Mouse (Mus musculus) left cerebral cortex, postnatal 10 days (tissue): ENCODE data around the gene Abcb6. TPM values are rescaled to one million over a fixed set of nuclear protein-coding genes. Genes with fewer than 3 reads are reported as not detected.

Source experiments
- DNase-seq, 2 experiments: peaks; one replicate each; pipeline ENCODE4 v3.0.0; 2021 to 2022; ENCODE audit warnings: low spot score in 2 of 2, mixed read lengths in 1 of 2; ENCODE audit errors: extremely low spot score in 1 of 2
- intact Hi-C: fragments of 180-260 bp; cut with DNase I; formaldehyde crosslinking; loops from one replicate; pipeline ENCODE4 v1.15.1; 2025
- microRNA-seq: library from miRNA; unstranded; fragments of <30 nt; microRNA quantifications from one replicate; pipeline ENCODE4 v1.2.0, GENCODE M21; 2022
- total RNA-seq, 2 experiments: library from RNA; stranded (reverse); gene quantifications; 2 replicates each; pipeline ENCODE4 v1.2.3; 2021

Abcb6 gene
- total RNA-seq, 2 experiments from 2014 or later: 45.6 to 47.0 TPM

DNA sequence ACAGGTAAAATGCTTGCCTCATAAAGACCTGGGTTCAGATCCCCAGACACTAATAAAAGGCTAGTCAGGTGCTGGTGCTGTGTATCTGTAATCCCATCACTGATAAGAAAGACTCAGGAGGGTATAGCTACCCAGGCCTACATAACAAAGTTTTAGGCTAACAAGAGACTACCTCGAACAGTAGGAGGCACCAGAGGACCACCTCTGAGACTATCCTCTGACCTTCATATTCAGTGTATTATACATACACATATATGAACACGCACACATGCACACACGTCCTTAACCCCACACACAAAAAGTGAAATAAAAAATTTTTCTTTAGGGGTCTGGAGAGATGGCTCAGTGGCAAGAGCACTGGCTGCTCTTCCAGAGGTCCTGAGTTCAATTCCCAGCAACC, 58.0 kb downstream of the Abcb6 start:
- intact Hi-C loops: no loop called here

More for the DNA sequence above, 58.0 kb downstream of the Abcb6 start:
- DNase-seq: no peak

Small RNAs within 50 kb of the gene (microRNA-seq; reads per million reads assigned to microRNA genes)
- not detected for gene Gm27943

Other genes with a start within 250 kb of the Abcb6 start
- gene Cfap65, start 244.8 kb downstream of the Abcb6 start, total RNA-seq: 1 to 10 TPM; 1.6 to 2.1 TPM
- gene Ihh, start 228.7 kb downstream of the Abcb6 start, total RNA-seq: under 1 TPM; 0.45 to 0.47 TPM
- 1 to 10 TPM; 1.9 to 2.7 TPM for gene Nhej1, start 55.2 kb downstream of the Abcb6 start, total RNA-seq
- under 1 TPM in 1 of 2 experiments, not detected in 1; 0.21 TPM for gene Slc23a3, start 46.5 kb downstream of the Abcb6 start, total RNA-seq
- gene Cnppd1, start 37.7 kb downstream of the Abcb6 start, total RNA-seq: 10 to 100 TPM; 31.7 to 33.4 TPM
- 100 to 1,000 TPM; 151 to 153 TPM for gene Retreg2, start 37.6 kb downstream of the Abcb6 start, total RNA-seq
- 10 to 100 TPM; 20.2 to 21.3 TPM for gene Zfand2b, start 11.7 kb downstream of the Abcb6 start, total RNA-seq
- 10 to 100 TPM; 18.2 to 19.3 TPM for gene Ankzf1, start 11.8 kb upstream of the Abcb6 start, total RNA-seq
- 100 to 1,000 TPM; 111 to 119 TPM for gene Atg9a, start 11.8 kb upstream of the Abcb6 start, total RNA-seq
- 10 to 100 TPM; 18.3 to 22.1 TPM for gene Glb1l, start 30.4 kb upstream of the Abcb6 start, total RNA-seq
- gene Stk16, start 30.4 kb upstream of the Abcb6 start, total RNA-seq: 10 to 100 TPM; 94.4 to 95.0 TPM
- gene Tuba4a, start 39.5 kb upstream of the Abcb6 start, total RNA-seq: 100 to 1,000 TPM; 456 to 464 TPM
- gene A630095N17Rik, start 51.7 kb upstream of the Abcb6 start, total RNA-seq: not detected
- gene Dnajb2, start 56.0 kb upstream of the Abcb6 start, total RNA-seq: 10 to 100 TPM; 64.1 to 69.0 TPM
- 100 to 1,000 TPM; 257 to 262 TPM for gene Ptprn, start 84.1 kb upstream of the Abcb6 start, total RNA-seq
- gene Resp18, start 98.0 kb upstream of the Abcb6 start, total RNA-seq: 10 to 100 TPM; 72.5 to 81.7 TPM
- gene Dnpep, start 137.6 kb upstream of the Abcb6 start, total RNA-seq: 10 to 100 TPM; 60.6 to 67.1 TPM
- gene Des, start 179.9 kb upstream of the Abcb6 start, total RNA-seq: 1 to 10 TPM; 1.5 TPM
- gene Speg, start 194.9 kb upstream of the Abcb6 start, total RNA-seq: 100 to 1,000 TPM; 182 to 186 TPM